Mouse (Mus musculus) cortical plate, adult 2 months (tissue): Measurements from ENCODE around the gene Chst15.

ENCODE experiments used
- CTCF ChIP-seq: fragments of 200-500 bp; IDR thresholded peaks from 2 replicates; pipeline ENCODE4 v1.5.1; 2011; ENCODE audit warnings: mild to moderate bottlenecking, control low read depth, low read length; ENCODE audit not compliant: insufficient read depth; ENCODE audit errors: extremely low read depth
- POLR2A ChIP-seq: fragments of 200-500 bp; IDR thresholded peaks from 2 replicates; pipeline ENCODE4 v1.6.1; 2011; ENCODE audit warnings: mild to moderate bottlenecking, low read length, control low read depth; ENCODE audit not compliant: insufficient read depth; ENCODE audit errors: extremely low read depth

- no peak for TF ChIP-seq POLR2A
- TF ChIP-seq CTCF, result no peak
Observed at GRCm38 (mm10) chr7:132284795-132285194, 32.2 kb downstream of the Chst15 start.
